Mouse (Mus musculus): ENCODE measurements around the gene Dock1.

DNA sequence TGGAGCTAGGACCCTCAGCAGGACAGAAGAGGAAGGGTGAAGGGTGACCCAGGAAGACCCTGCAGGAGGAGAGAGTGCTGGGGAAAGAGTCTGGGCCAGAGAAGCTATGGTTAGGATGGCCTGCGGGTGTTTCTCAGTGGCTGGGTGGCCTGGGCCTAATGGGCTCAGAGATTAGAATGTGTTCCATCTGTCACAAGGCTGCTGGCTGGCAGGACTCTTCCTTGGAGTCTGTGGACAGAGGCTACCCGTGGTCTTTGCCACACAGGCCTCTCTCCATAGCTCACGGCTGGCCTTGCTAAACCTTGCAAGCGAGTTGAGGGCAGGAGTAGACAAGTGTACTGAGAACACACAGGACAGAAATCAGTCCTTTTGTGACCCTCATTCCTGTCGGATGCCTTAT, 32.0 kb downstream of the Dock1 start:
- TF ChIP-seq EP300 (IDR thresholded peaks at IDR 0.05) (no peak), CTCF (IDR thresholded peaks at IDR 0.05) (no peak)

All from lung, postnatal 0 days (tissue).